Mouse (Mus musculus): ENCODE results near the gene Ttll11. TPM values are rescaled to one million over a fixed set of nuclear protein-coding genes. Genes with fewer than 3 reads are reported as not detected.

The Ttll11 gene
- polyA plus RNA-seq, 1 experiment from 2014 or later: 1.5 TPM

GRCm38 (mm10) chr2:35838751-35839479, 140.8 kb downstream of the Ttll11 start:
- WGBS: 78% methylated on average over 11 of the region's 11 CpGs
- no peak overlapping the region for H3K27ac ChIP-seq (ENCODE audit: poor library complexity, severe bottlenecking)
- H3K4me2 ChIP-seq: no peak overlapping the region
- no peak overlapping the region for H3K4me3 ChIP-seq
- H3K4me1 ChIP-seq (replicated peaks): peaks cover 27% of the 10 kb centered on the region
- no peaks in the 10 kb centered on the region for H3K27me3 ChIP-seq (replicated peaks)
- peaks cover 14% of the 10 kb centered on the region for H3K9me3 ChIP-seq (replicated peaks)
- ATAC-seq (ENCODE audit: insufficient number of reproducible peaks, low FRiP score): no peak
- H3K9ac ChIP-seq: no peak overlapping the region
- H3K36me3 ChIP-seq: no peaks in the 10 kb centered on the region

GRCm38 (mm10) chr2:35834198-35834913, 145.4 kb downstream of the Ttll11 start:
- WGBS: 93% methylated on average over 10 of the region's 10 CpGs
- ATAC-seq (ENCODE audit: insufficient number of reproducible peaks, low FRiP score): no peak
- H3K4me1 ChIP-seq (replicated peaks): peaks cover 35% of the 10 kb centered on the region
- peaks cover 14% of the 10 kb centered on the region for H3K9me3 ChIP-seq (replicated peaks)
- no peak overlapping the region for H3K4me3 ChIP-seq
- H3K4me2 ChIP-seq: no peak overlapping the region
- H3K9ac ChIP-seq: no peak overlapping the region
- no peak overlapping the region; the same call in 1 of the 2 replicates for H3K27ac ChIP-seq (ENCODE audit: poor library complexity, severe bottlenecking)
- H3K27me3 ChIP-seq (replicated peaks): no peaks in the 10 kb centered on the region
- H3K36me3 ChIP-seq: no peaks in the 10 kb centered on the region

GRCm38 (mm10) chr2:35833546-35833945, 146.2 kb downstream of the Ttll11 start:
- Histone ChIP-seq H3K4me1 (replicated peaks) (peaks cover 35% of the 10 kb centered on the region), H3K9me3 (replicated peaks) (peaks cover 14% of the 10 kb centered on the region), H3K9ac (no peak overlapping the region), H3K4me2 (no peak overlapping the region), H3K4me3 (no peak overlapping the region), H3K36me3 (no peaks in the 10 kb centered on the region), H3K27ac (ENCODE audit: poor library complexity, severe bottlenecking) (no peak overlapping the region), H3K27me3 (replicated peaks) (no peaks in the 10 kb centered on the region)
- ATAC-seq (ENCODE audit: insufficient number of reproducible peaks, low FRiP score): no peak
- 46% methylated on average over 6 of the region's 6 CpGs for WGBS

GRCm38 (mm10) chr2:35832742-35833425, 146.8 kb downstream of the Ttll11 start:
- H3K27me3 ChIP-seq (replicated peaks): no peaks in the 10 kb centered on the region
- H3K9ac ChIP-seq: no peak overlapping the region
- H3K36me3 ChIP-seq: no peaks in the 10 kb centered on the region
- 6% methylated on average over 11 of the region's 11 CpGs for WGBS
- H3K27ac ChIP-seq (ENCODE audit: poor library complexity, severe bottlenecking): peak overlapping the region; percentile 60
- peak; percentile 82 for ATAC-seq (ENCODE audit: insufficient number of reproducible peaks, low FRiP score)
- H3K4me3 ChIP-seq: no peak overlapping the region
- H3K4me1 ChIP-seq (replicated peaks): peaks cover 35% of the 10 kb centered on the region
- H3K9me3 ChIP-seq (replicated peaks): peaks cover 14% of the 10 kb centered on the region
- H3K4me2 ChIP-seq: no peak overlapping the region

- peaks cover 35% of the 10 kb centered on the region for H3K4me1 ChIP-seq (replicated peaks)
- H3K36me3 ChIP-seq: no peaks in the 10 kb centered on the region
- H3K27me3 ChIP-seq (replicated peaks): 0 out of 2 replicates have a peak, but pooled peaks cover 3% of the 10 kb centered on the region
- H3K9me3 ChIP-seq (replicated peaks): peaks cover 7% of the 10 kb centered on the region
- ATAC-seq (ENCODE audit: insufficient number of reproducible peaks, low FRiP score): no peak
- H3K4me3 ChIP-seq: no peak overlapping the region
- H3K4me2 ChIP-seq: no peak overlapping the region
- peak overlapping the region; percentile 60 for H3K27ac ChIP-seq (ENCODE audit: poor library complexity, severe bottlenecking)
- 71% methylated on average over 10 of the region's 10 CpGs for WGBS
- H3K9ac ChIP-seq: no peak overlapping the region
Measured at GRCm38 (mm10) chr2:35831904-35832581, 147.7 kb downstream of the Ttll11 start.

- ATAC-seq (ENCODE audit: insufficient number of reproducible peaks, low FRiP score): no peak
- H3K4me3 ChIP-seq: no peak overlapping the region
- H3K9me3 ChIP-seq (replicated peaks): no peaks in the 10 kb centered on the region
- 0 out of 2 replicates have a peak, but pooled peaks cover 3% of the 10 kb centered on the region for H3K27me3 ChIP-seq (replicated peaks)
- no peak overlapping the region for H3K4me2 ChIP-seq
- no peak overlapping the region for H3K27ac ChIP-seq (ENCODE audit: poor library complexity, severe bottlenecking)
- H3K9ac ChIP-seq: no peak overlapping the region
- WGBS: 44% methylated on average over 6 of the region's 6 CpGs
- H3K4me1 ChIP-seq (replicated peaks): peaks cover 35% of the 10 kb centered on the region
- H3K36me3 ChIP-seq: no peaks in the 10 kb centered on the region
Measured at GRCm38 (mm10) chr2:35830966-35831903, 148.5 kb downstream of the Ttll11 start.

GRCm38 (mm10) chr2:35829136-35829535, 150.6 kb downstream of the Ttll11 start:
- Histone ChIP-seq H3K4me1 (replicated peaks) (peaks cover 48% of the 10 kb centered on the region), H3K36me3 (no peaks in the 10 kb centered on the region), H3K4me2 (no peak overlapping the region), H3K9ac (no peak overlapping the region), H3K27ac (ENCODE audit: poor library complexity, severe bottlenecking) (no peak overlapping the region), H3K27me3 (replicated peaks) (0 out of 2 replicates have a peak, but pooled peaks cover 3% of the 10 kb centered on the region), H3K4me3 (no peak overlapping the region), H3K9me3 (replicated peaks) (no peaks in the 10 kb centered on the region)
- 50% methylated on average over 4 of the region's 4 CpGs for WGBS
- no peak for ATAC-seq (ENCODE audit: insufficient number of reproducible peaks, low FRiP score)

- ATAC-seq (ENCODE audit: insufficient number of reproducible peaks, low FRiP score): no peak
- Histone ChIP-seq H3K4me2 (no peak overlapping the region), H3K4me1 (replicated peaks) (peaks cover 36% of the 10 kb centered on the region), H3K27ac (ENCODE audit: poor library complexity, severe bottlenecking) (no peak overlapping the region), H3K9ac (no peak overlapping the region), H3K27me3 (replicated peaks) (0 out of 2 replicates have a peak, but pooled peaks cover 3% of the 10 kb centered on the region), H3K36me3 (no peaks in the 10 kb centered on the region), H3K4me3 (no peak overlapping the region), H3K9me3 (replicated peaks) (no peaks in the 10 kb centered on the region)
- WGBS: 84% methylated on average over 4 of the region's 4 CpGs
Measured at GRCm38 (mm10) chr2:35827886-35828285, 151.8 kb downstream of the Ttll11 start.

GRCm38 (mm10) chr2:35825157-35825556, 154.6 kb downstream of the Ttll11 start:
- H3K4me1 ChIP-seq (replicated peaks): peaks cover 15% of the 10 kb centered on the region
- 37% methylated on average over 7 of the region's 7 CpGs for WGBS
- H3K9me3 ChIP-seq (replicated peaks): no peaks in the 10 kb centered on the region
- no peak overlapping the region for H3K4me3 ChIP-seq
- H3K4me2 ChIP-seq: no peak overlapping the region
- no peaks in the 10 kb centered on the region for H3K36me3 ChIP-seq
- peak overlapping the region; percentile 47; the same call in 1 of the 2 replicates for H3K27ac ChIP-seq (ENCODE audit: poor library complexity, severe bottlenecking)
- ATAC-seq (ENCODE audit: insufficient number of reproducible peaks, low FRiP score): no peak
- H3K9ac ChIP-seq: no peak overlapping the region
- H3K27me3 ChIP-seq (replicated peaks): 0 out of 2 replicates have a peak, but pooled peaks cover 9% of the 10 kb centered on the region

- Histone ChIP-seq H3K9me3 (replicated peaks) (no peaks in the 10 kb centered on the region), H3K27me3 (replicated peaks) (0 out of 2 replicates have a peak, but pooled peaks cover 12% of the 10 kb centered on the region), H3K4me3 (no peak overlapping the region), H3K9ac (no peak overlapping the region), H3K4me2 (no peak overlapping the region), H3K36me3 (no peaks in the 10 kb centered on the region), H3K27ac (ENCODE audit: poor library complexity, severe bottlenecking) (no peak overlapping the region), H3K4me1 (replicated peaks) (peaks cover 25% of the 10 kb centered on the region)
- ATAC-seq (ENCODE audit: insufficient number of reproducible peaks, low FRiP score): no peak
- WGBS: 60% methylated on average over 6 of the region's 6 CpGs
Measured at GRCm38 (mm10) chr2:35823589-35823988, 156.1 kb downstream of the Ttll11 start.
